Mouse (Mus musculus): ENCODE data around the gene Fgfr2.

- TF ChIP-seq CTCF (IDR thresholded peaks at IDR 0.05; ENCODE audit: control insufficient read depth, insufficient read depth, insufficient read length) (no peak), MAX (IDR thresholded peaks at IDR 0.05) (no peak)
These were observed 2981.9 kb downstream of the Fgfr2 start for GRCm38 (mm10) chr7:130141088-130141873.
